Mouse (Mus musculus) spleen, postnatal 14 days (tissue): ENCODE data around the gene Tmem63c.

Experiments
- DNase-seq, 2 experiments: peaks; one replicate each; pipeline ENCODE4 v3.0.0; 2021 to 2022; ENCODE audit warnings: low spot score in 2 of 2

The Tmem63c gene

GRCm38 (mm10) chr12:87132210-87132609 is 111.1 kb downstream of the Tmem63c start:
- DNase-seq = no peak

DNA sequence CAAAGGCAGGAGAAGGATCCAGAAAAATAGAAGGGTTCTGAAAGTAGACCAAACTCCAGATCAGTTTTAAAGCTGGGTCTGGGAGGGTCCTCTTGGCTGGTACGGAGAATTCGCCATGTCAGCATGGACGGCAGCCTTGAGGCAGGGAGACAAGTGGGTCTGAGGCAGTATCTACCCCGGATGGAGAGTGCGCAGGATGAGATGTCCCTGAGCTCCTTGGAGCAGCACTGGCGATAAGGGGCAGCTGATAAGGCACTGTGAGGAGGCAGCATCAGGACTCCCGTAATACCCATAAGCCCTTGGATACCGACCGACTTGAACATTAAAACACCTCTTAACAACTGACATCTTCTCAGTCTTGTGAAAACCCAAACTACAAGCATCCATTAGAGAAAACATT is 111.6 kb downstream of the Tmem63c start:
- no peak for DNase-seq

DNA sequence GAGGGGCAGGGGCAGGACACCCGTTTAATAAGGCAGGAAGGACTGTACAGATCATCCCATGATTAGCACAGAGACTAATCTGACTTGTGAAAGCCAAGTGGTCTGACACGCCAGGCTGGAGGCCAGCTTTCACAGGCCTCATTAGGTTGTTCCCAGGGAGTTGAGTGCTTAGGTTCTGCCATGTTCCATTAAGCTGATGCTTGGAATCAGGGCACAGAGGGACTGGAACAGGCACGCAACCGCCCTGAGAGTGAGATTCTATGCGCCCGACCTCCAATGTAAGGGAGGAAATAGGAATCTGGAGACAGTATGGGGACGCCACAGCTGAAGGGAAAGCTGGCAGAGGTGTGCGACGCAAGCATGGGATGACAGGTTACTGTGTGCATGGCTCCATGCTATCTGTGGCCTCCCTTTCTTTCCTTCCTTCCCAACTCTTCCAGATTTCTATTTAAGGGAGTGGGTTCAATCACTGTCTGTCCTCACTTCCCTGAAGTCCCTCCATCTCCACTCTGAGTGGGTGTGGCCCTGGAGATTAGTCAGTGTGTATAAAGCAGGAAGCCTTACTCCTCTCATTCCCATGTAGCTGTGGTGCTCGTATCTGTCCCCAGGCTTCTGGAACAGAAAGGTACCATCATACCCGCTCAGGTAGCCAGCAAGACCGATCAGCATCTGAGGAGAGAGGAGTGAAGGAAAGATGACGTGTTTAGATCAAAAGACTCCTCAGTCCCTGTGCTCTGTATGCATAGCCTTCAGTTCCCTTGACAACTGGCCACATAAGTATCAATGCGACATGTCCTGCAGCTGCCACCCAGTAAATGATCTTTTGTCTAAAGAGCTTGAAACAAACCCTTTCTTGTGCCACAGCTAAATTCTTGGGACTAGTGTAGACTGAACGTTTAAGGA is 116.5 kb downstream of the Tmem63c start:
- DNase-seq = no peak

DNA sequence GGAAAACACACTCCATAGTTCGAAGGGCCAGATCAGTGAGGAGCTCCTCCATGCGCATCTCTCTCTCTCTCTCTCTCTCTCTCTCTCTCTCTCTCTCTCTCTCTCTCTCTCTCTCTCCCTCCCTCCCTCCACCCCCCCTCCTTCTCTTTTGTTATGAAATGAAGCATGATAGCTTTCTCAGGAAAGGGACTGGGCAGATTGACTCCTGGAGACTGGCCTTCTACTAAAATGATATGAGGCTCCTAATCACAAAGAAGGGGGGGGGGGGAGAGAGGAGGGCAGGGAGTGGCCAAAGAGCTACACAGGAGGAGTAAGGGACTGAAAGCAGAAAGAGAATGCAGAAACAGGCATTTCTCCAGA is 117.2 kb downstream of the Tmem63c start:
- no peak for DNase-seq

DNA sequence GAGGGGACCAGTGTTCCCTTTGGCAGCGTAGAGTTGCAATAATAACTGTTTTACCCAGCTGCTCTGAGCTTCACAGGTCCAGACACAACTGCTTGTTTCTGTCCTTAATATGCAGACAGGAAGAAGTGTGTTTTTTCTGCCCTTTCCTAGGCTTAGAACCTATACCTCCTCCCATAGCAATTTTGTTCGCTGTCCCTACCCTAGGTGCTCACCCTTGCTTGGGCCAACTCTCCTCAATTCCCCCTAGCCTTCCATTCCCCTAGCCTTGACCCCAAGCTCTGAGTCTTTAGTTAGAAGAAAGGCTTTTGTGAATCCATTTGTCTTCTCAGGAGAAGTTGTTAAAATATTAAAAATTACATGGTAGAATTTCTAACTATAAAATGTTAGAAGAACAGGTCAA is 117.6 kb downstream of the Tmem63c start:
- no peak for DNase-seq
